Mouse (Mus musculus): ENCODE data around the gene Gamt.

DNA sequence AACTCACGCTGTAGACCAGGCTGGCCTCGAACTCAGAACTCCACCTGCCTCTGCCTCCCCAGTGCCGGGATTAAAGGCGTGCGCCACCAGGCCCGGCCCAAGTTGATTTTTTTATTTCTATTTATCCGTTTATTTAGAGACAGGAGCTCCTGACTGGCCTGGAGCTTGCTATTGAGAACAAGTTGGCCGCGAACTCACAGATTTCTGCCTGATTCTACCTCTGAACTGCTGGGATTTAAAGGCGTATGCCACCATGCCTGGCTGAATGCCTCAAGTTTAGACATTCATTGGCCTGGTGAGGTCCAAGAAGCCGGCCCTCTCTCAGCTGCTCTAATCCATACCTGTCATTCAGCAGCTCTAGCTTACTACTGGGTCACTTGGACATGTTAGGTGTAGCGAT is 1.4 kb upstream of the Gamt start:
- no peak for TF ChIP-seq CTCF (IDR thresholded peaks at IDR 0.05; ENCODE audit: low read depth, low read length)
- TF ChIP-seq POLR2A (IDR thresholded peaks at IDR 0.05; ENCODE audit: borderline replicate concordance, low read depth, low read length), result no peak

Measured in bone marrow macrophage, adult 2 months (primary cell).